Comparison of ENCODE assay signal across 8 mouse cellular contexts in genomic region chr13:52628602-52629001, GRCm38 (mm10). TPM values are rescaled to one million over a fixed set of nuclear protein-coding genes. Genes with fewer than 3 reads are reported as not detected.
DNase-seq lines count a peak whose midpoint lies in the region; ATAC-seq and TF ChIP-seq lines count a peak whose summit lies in the region.

No protein-coding gene starts in this region.

- peak; percentile 67 for TF ChIP-seq CTCF in gastrocnemius, adult 2 months (IDR thresholded peaks at IDR 0.05)

- no peak overlapping the region for H3K9ac ChIP-seq in forebrain, embryonic 14.5 days (ENCODE audit: low read length)

- H3K4me1 ChIP-seq in forebrain, embryonic 14.5 days (ENCODE audit: control insufficient read depth, insufficient read depth, low read length), result 0 out of 2 replicates have a peak, but pooled peaks cover 3% of the 10 kb centered on the region

- no peak overlapping the region for H3K4me2 ChIP-seq in forebrain, embryonic 14.5 days (ENCODE audit: low read length)

- H3K27me3 ChIP-seq in forebrain, embryonic 14.5 days (replicated peaks; ENCODE audit: control insufficient read depth, insufficient read depth, low read length), result no peaks in the 10 kb centered on the region

- no peak for DNase-seq in gastrocnemius, adult 2 months
- no peak for DNase-seq in gastrocnemius, postnatal 25 days
- DNase-seq in CD4-positive helper T cell, adult 2 months (ENCODE audit: low read depth, low spot score), result peak; percentile 43
- DNase-seq in c-Kit-positive CD71-negative TER-119-negative erythroid progenitor cells, embryonic 14.5 days (ENCODE audit: low read depth), result peak; percentile 51
- DNase-seq in forebrain, embryonic 14.5 days (ENCODE audit: low spot score), result peak; percentile 77
- peak; percentile 44 for DNase-seq in kidney, postnatal 14 days
- DNase-seq in right cerebral cortex, postnatal 4 days, result peak; percentile 66

- H3K4me3 ChIP-seq in gastrocnemius, adult 2 months, result no peak overlapping the region
- no peak overlapping the region for H3K4me3 ChIP-seq in forebrain, embryonic 14.5 days (ENCODE audit: low read depth, low read length)

- 35% methylated on average over 9 of the region's 9 CpGs for WGBS in forebrain, embryonic 14.5 days

- no peaks in the 10 kb centered on the region for H3K36me3 ChIP-seq in forebrain, embryonic 14.5 days (ENCODE audit: control insufficient read depth, insufficient read depth, low read length)

- peak; percentile 46; the same call in 1 of the 2 replicates for ATAC-seq in forebrain, embryonic 14.5 days
- ATAC-seq in megakaryocyte-erythroid progenitor cell, adult 5-6 weeks (replicated peaks; ENCODE audit: low FRiP score, low TSS enrichment, poor library complexity, severe bottlenecking), result peak; percentile 75

- intact Hi-C loops in gastrocnemius, adult 2 months (cut with DNase I), result loop anchor here (5.0 kb wide), 1 partner anchor 376 kb away; no protein-coding TSS in a partner anchor

- H3K27ac ChIP-seq in gastrocnemius, adult 2 months, result no peak overlapping the region
- no peak overlapping the region for H3K27ac ChIP-seq in forebrain, embryonic 14.5 days (ENCODE audit: low read depth, low read length)

- H3K9me3 ChIP-seq in forebrain, embryonic 14.5 days (replicated peaks; ENCODE audit: control insufficient read depth, low read length), result no peaks in the 10 kb centered on the region

RNA-seq across cellular contexts. Expression of gene Syk, which starts 45.6 kb away (rescaled TPM):
- total RNA-seq in gastrocnemius, adult 2 months (2021), result 1 to 10 TPM; 1.9 to 2.2 TPM
- 1 to 10 TPM; 2.8 to 3.0 TPM for total RNA-seq in gastrocnemius, postnatal 25 days (2021)
- 1.0 and 1.1 TPM in 2 replicates for polyA plus RNA-seq in forebrain, embryonic 14.5 days (2014; fragmentation: Nextera tagmentation; extraction: Ambion mirVana)
- 28.9 and 34.0 TPM in 2 replicates for total RNA-seq in megakaryocyte-erythroid progenitor cell, adult 5-6 weeks (2014; fragmentation: Nextera tagmentation)
- 25.6 and 43.6 TPM in 2 replicates for total RNA-seq in megakaryocyte-erythroid progenitor cell, adult 5-6 weeks (2017)

Comparison
In these comparisons a context has a peak if more than half of its experiments do, and no peak if none do; other contexts are left out.
1. DNase-seq: peak in CD4-positive helper T cell, adult 2 months (single experiment), c-Kit-positive CD71-negative TER-119-negative erythroid progenitor cells, embryonic 14.5 days (single experiment), forebrain, embryonic 14.5 days (single experiment), kidney, postnatal 14 days (single experiment) and right cerebral cortex, postnatal 4 days (single experiment); none in gastrocnemius, adult 2 months (single experiment) and gastrocnemius, postnatal 25 days (single experiment).
2. RNA of gene Syk, which starts 45.6 kb away (total RNA-seq): 25.6 to 43.6 TPM in megakaryocyte-erythroid progenitor cell, adult 5-6 weeks; 2.8 to 3.0 TPM in gastrocnemius, postnatal 25 days and 1.9 to 2.2 TPM in gastrocnemius, adult 2 months; every median in the first group is over 4 times any median in the second.